Mouse (Mus musculus): ENCODE measurements around the gene Slit3. TPM values are rescaled to one million over a fixed set of nuclear protein-coding genes. Genes with fewer than 3 reads are reported as not detected.

Slit3 gene
- polyA plus RNA-seq, 1 experiment from 2014 or later, result 21.9 TPM

GRCm38 (mm10) chr11:35614530-35614929 lies 493.5 kb downstream of the Slit3 start:
- H3K9me3 ChIP-seq (replicated peaks), result no peaks in the 10 kb centered on the region
- peaks cover 28% of the 10 kb centered on the region for H3K4me1 ChIP-seq
- peaks cover 5% of the 10 kb centered on the region; the same call in 1 of the 2 replicates for H3K27me3 ChIP-seq (ENCODE audit: low read depth, poor library complexity, severe bottlenecking)
- H3K4me3 ChIP-seq, result no peak overlapping the region
- peaks cover 59% of the 10 kb centered on the region for H3K36me3 ChIP-seq
- WGBS, result 47% methylated on average over 3 of the region's 3 CpGs
- no peak for DNase-seq (ENCODE audit: low spot score)
- H3K27ac ChIP-seq, result no peak overlapping the region

- 78% methylated on average over 14 of the region's 14 CpGs for WGBS
These were observed 498.4 kb downstream of the Slit3 start for GRCm38 (mm10) chr11:35619421-35619820.

GRCm38 (mm10) chr11:35622736-35623135 lies 501.7 kb downstream of the Slit3 start:
- no peak overlapping the region for H3K27ac ChIP-seq
- H3K4me1 ChIP-seq, result peaks cover 31% of the 10 kb centered on the region
- H3K27me3 ChIP-seq (ENCODE audit: low read depth, poor library complexity, severe bottlenecking), result no peaks in the 10 kb centered on the region
- no peak overlapping the region for H3K4me3 ChIP-seq
- peaks cover 24% of the 10 kb centered on the region for H3K36me3 ChIP-seq
- no peak for DNase-seq (ENCODE audit: low spot score)
- no peaks in the 10 kb centered on the region for H3K9me3 ChIP-seq (replicated peaks)
- 87% methylated on average over 3 of the region's 3 CpGs for WGBS

More at GRCm38 (mm10) chr11:35619421-35619820, 498.4 kb downstream of the Slit3 start:
- Histone ChIP-seq H3K27ac (peak overlapping the region; percentile 42; the same call in 1 of the 2 replicates), H3K4me1 (peaks cover 22% of the 10 kb centered on the region), H3K4me3 (no peak overlapping the region), H3K36me3 (peaks cover 36% of the 10 kb centered on the region), H3K9me3 (replicated peaks) (no peaks in the 10 kb centered on the region), H3K27me3 (ENCODE audit: low read depth, poor library complexity, severe bottlenecking) (no peaks in the 10 kb centered on the region)
- DNase-seq (ENCODE audit: low spot score), result no peak

- Histone ChIP-seq H3K9me3 (replicated peaks) (no peaks in the 10 kb centered on the region), H3K36me3 (peaks cover 29% of the 10 kb centered on the region), H3K4me3 (no peak overlapping the region), H3K27me3 (ENCODE audit: low read depth, poor library complexity, severe bottlenecking) (no peaks in the 10 kb centered on the region), H3K4me1 (peaks cover 14% of the 10 kb centered on the region), H3K27ac (no peak overlapping the region)
- WGBS, result 86% methylated on average over 21 of the region's 21 CpGs
- DNase-seq (ENCODE audit: low spot score), result no peak
These were observed 503.7 kb downstream of the Slit3 start for GRCm38 (mm10) chr11:35624515-35625270.

- no peaks in the 10 kb centered on the region for H3K27me3 ChIP-seq (ENCODE audit: low read depth, poor library complexity, severe bottlenecking)
- H3K27ac ChIP-seq, result no peak overlapping the region
- no peak overlapping the region for H3K4me3 ChIP-seq
- no peak for DNase-seq (ENCODE audit: low spot score)
- no peaks in the 10 kb centered on the region for H3K9me3 ChIP-seq (replicated peaks)
- peaks cover 36% of the 10 kb centered on the region for H3K36me3 ChIP-seq
- H3K4me1 ChIP-seq, result peaks cover 9% of the 10 kb centered on the region; the same call in 1 of the 2 replicates
- 83% methylated on average over 6 of the region's 6 CpGs for WGBS
These were observed 504.6 kb downstream of the Slit3 start for GRCm38 (mm10) chr11:35625576-35625975.

- Histone ChIP-seq H3K4me1 (peaks cover 9% of the 10 kb centered on the region; the same call in 1 of the 2 replicates), H3K9me3 (replicated peaks) (no peaks in the 10 kb centered on the region), H3K4me3 (no peak overlapping the region), H3K27me3 (ENCODE audit: low read depth, poor library complexity, severe bottlenecking) (no peaks in the 10 kb centered on the region), H3K27ac (no peak overlapping the region), H3K36me3 (peaks cover 44% of the 10 kb centered on the region)
- DNase-seq (ENCODE audit: low spot score), result no peak
- 89% methylated on average over 10 of the region's 10 CpGs for WGBS
These were observed 505.3 kb downstream of the Slit3 start for GRCm38 (mm10) chr11:35626161-35626885.

- peaks cover 54% of the 10 kb centered on the region for H3K36me3 ChIP-seq
- 89% methylated on average over 3 of the region's 3 CpGs for WGBS
- no peaks in the 10 kb centered on the region for H3K9me3 ChIP-seq (replicated peaks)
- no peak overlapping the region for H3K4me3 ChIP-seq
- no peaks in the 10 kb centered on the region for H3K27me3 ChIP-seq (ENCODE audit: low read depth, poor library complexity, severe bottlenecking)
- no peak overlapping the region for H3K27ac ChIP-seq
- H3K4me1 ChIP-seq, result peaks cover 9% of the 10 kb centered on the region; the same call in 1 of the 2 replicates
- DNase-seq (ENCODE audit: low spot score), result no peak
These were observed 506.8 kb downstream of the Slit3 start for GRCm38 (mm10) chr11:35627815-35628214.

- DNase-seq (ENCODE audit: low spot score), result no peak
- Histone ChIP-seq H3K27ac (no peak overlapping the region), H3K4me3 (no peak overlapping the region), H3K36me3 (peaks cover 69% of the 10 kb centered on the region), H3K9me3 (replicated peaks) (no peaks in the 10 kb centered on the region), H3K4me1 (peaks cover 15% of the 10 kb centered on the region), H3K27me3 (ENCODE audit: low read depth, poor library complexity, severe bottlenecking) (no peaks in the 10 kb centered on the region)
- WGBS, result 87% methylated on average over 5 of the region's 5 CpGs
These were observed 511.2 kb downstream of the Slit3 start for GRCm38 (mm10) chr11:35632262-35632661.

GRCm38 (mm10) chr11:35637102-35637501 lies 516.1 kb downstream of the Slit3 start:
- no peaks in the 10 kb centered on the region for H3K27me3 ChIP-seq (ENCODE audit: low read depth, poor library complexity, severe bottlenecking)
- DNase-seq (ENCODE audit: low spot score), result no peak
- H3K9me3 ChIP-seq (replicated peaks), result no peaks in the 10 kb centered on the region
- peaks cover 48% of the 10 kb centered on the region for H3K36me3 ChIP-seq
- WGBS, result 79% methylated on average over 7 of the region's 7 CpGs
- no peak overlapping the region for H3K27ac ChIP-seq
- peaks cover 29% of the 10 kb centered on the region for H3K4me1 ChIP-seq
- H3K4me3 ChIP-seq, result no peak overlapping the region

- Histone ChIP-seq H3K36me3 (peaks cover 29% of the 10 kb centered on the region), H3K9me3 (replicated peaks) (no peaks in the 10 kb centered on the region), H3K27ac (no peak overlapping the region), H3K4me3 (no peak overlapping the region), H3K27me3 (ENCODE audit: low read depth, poor library complexity, severe bottlenecking) (no peaks in the 10 kb centered on the region), H3K4me1 (peaks cover 29% of the 10 kb centered on the region)
- DNase-seq (ENCODE audit: low spot score), result no peak
- 25% methylated on average over 3 of the region's 3 CpGs for WGBS
These were observed 517.9 kb downstream of the Slit3 start for GRCm38 (mm10) chr11:35638862-35639384.

- no peaks in the 10 kb centered on the region for H3K27me3 ChIP-seq (ENCODE audit: low read depth, poor library complexity, severe bottlenecking)
- H3K27ac ChIP-seq, result no peak overlapping the region
- H3K4me3 ChIP-seq, result no peak overlapping the region
- peaks cover 29% of the 10 kb centered on the region for H3K4me1 ChIP-seq
- peaks cover 24% of the 10 kb centered on the region for H3K36me3 ChIP-seq
- 36% methylated on average over 11 of the region's 11 CpGs for WGBS
- H3K9me3 ChIP-seq (replicated peaks), result no peaks in the 10 kb centered on the region
- no peak for DNase-seq (ENCODE audit: low spot score)
These were observed 518.4 kb downstream of the Slit3 start for GRCm38 (mm10) chr11:35639428-35639827.

- H3K9me3 ChIP-seq (replicated peaks), result no peaks in the 10 kb centered on the region
- WGBS, result 88% methylated on average over 10 of the region's 10 CpGs
- peaks cover 12% of the 10 kb centered on the region for H3K4me1 ChIP-seq
- H3K27me3 ChIP-seq (ENCODE audit: low read depth, poor library complexity, severe bottlenecking), result no peaks in the 10 kb centered on the region
- peaks cover 40% of the 10 kb centered on the region for H3K36me3 ChIP-seq
- no peak for DNase-seq (ENCODE audit: low spot score)
- no peak overlapping the region for H3K27ac ChIP-seq
- no peak overlapping the region for H3K4me3 ChIP-seq
These were observed 530.3 kb downstream of the Slit3 start for GRCm38 (mm10) chr11:35651286-35651685.

- Histone ChIP-seq H3K4me3 (no peak overlapping the region), H3K27me3 (ENCODE audit: low read depth, poor library complexity, severe bottlenecking) (no peaks in the 10 kb centered on the region), H3K9me3 (replicated peaks) (no peaks in the 10 kb centered on the region), H3K36me3 (peaks cover 31% of the 10 kb centered on the region), H3K27ac (peak overlapping the region; percentile 51; the same call in 1 of the 2 replicates), H3K4me1 (peaks cover 12% of the 10 kb centered on the region)
- DNase-seq (ENCODE audit: low spot score), result peak; percentile 61
These were observed 534.8 kb downstream of the Slit3 start for GRCm38 (mm10) chr11:35655836-35656235.
